ENCODE assay signal across 8 mouse cellular contexts in genomic region chr7:74107176-74107928, GRCm38 (mm10).
DNase-seq lines count a peak whose midpoint lies in the region; ATAC-seq and TF ChIP-seq lines count a peak whose summit lies in the region.

No protein-coding gene starts in this region.

- 36% methylated on average over 5 of the region's 5 CpGs for WGBS in kidney, adult 2 months

- ATAC-seq in activated CD4-positive, CD25-positive, alpha-beta regulatory T cell, adult 4 months: no peak

- H3K27me3 ChIP-seq in kidney, adult 2 months (replicated peaks; ENCODE audit: control insufficient read depth, insufficient read depth, low read length): no peaks in the 10 kb centered on the region

- H3K36me3 ChIP-seq in kidney, adult 2 months (ENCODE audit: control insufficient read depth, insufficient read depth, low read length): no peaks in the 10 kb centered on the region

- TF ChIP-seq POLR2A in kidney, adult 2 months (IDR thresholded peaks at IDR 0.05; ENCODE audit: low read depth, low read length): no peak

- DNase-seq in layer of hippocampus, adult 11-12 months (ENCODE audit: low spot score): peak; percentile 27
- no peak for DNase-seq in layer of hippocampus, postnatal 36 days
- DNase-seq in adrenal gland, postnatal 10 days: peak; percentile 41
- peak; percentile 86 to 91 for DNase-seq in cerebellum, postnatal 25 days
- DNase-seq in kidney, adult 2 months: peak; percentile 43
- peak; percentile 30 to 76 for DNase-seq in lung, postnatal 4 days
- DNase-seq in thymus, postnatal 14 days: no peak

- H3K27ac ChIP-seq in kidney, adult 2 months (ENCODE audit: insufficient read depth, low read depth, low read length): no peak overlapping the region

- no peaks in the 10 kb centered on the region for H3K4me1 ChIP-seq in kidney, adult 2 months (ENCODE audit: control insufficient read depth, insufficient read depth, low read length)

- H3K4me3 ChIP-seq in kidney, adult 2 months (ENCODE audit: insufficient read depth, low read depth, low read length): no peak overlapping the region

- TF ChIP-seq CTCF in kidney, adult 2 months (conservative IDR thresholded peaks at IDR 0.05; ENCODE audit: insufficient read depth, insufficient read length, low read depth, low read length): no peak

Comparison
In these comparisons a context has a peak if more than half of its experiments do, and no peak if none do; other contexts are left out.
1. DNase-seq: peak in layer of hippocampus, adult 11-12 months (single experiment), adrenal gland, postnatal 10 days (single experiment), cerebellum, postnatal 25 days (2 of 2), kidney, adult 2 months (single experiment) and lung, postnatal 4 days (2 of 2); none in layer of hippocampus, postnatal 36 days (0 of 2) and thymus, postnatal 14 days (single experiment).